Mouse (Mus musculus) layer of hippocampus, adult 9-10 months (tissue): Measurements from ENCODE around the gene Gm5916.

Source experiments
- DNase-seq: peaks from one replicate; pipeline ENCODE4 v3.0.0; 2022; ENCODE audit warnings: low spot score

The Gm5916 gene

GRCm38 (mm10) chr9:36128679-36129078 is at the start of gene Gm5916:
Gene Gm5916 (minus strand): TSS chr9:36128779.
- DNase-seq, result no peak
